Mouse (Mus musculus): ENCODE results near the gene Foxd2. TPM values are rescaled to one million over a fixed set of nuclear protein-coding genes. Genes with fewer than 3 reads are reported as not detected.

The Foxd2 gene
- polyA plus RNA-seq, 1 experiment from 2014 or later, result 1.3 TPM

- H3K36me3 ChIP-seq, result no peaks in the 10 kb centered on the region
- H3K4me1 ChIP-seq, result peaks cover 26% of the 10 kb centered on the region
- H3K9me3 ChIP-seq, result no peaks in the 10 kb centered on the region
- DNase-seq (ENCODE audit: low spot score), result no peak
- H3K4me3 ChIP-seq, result peak overlapping the region; percentile 69
- H3K27me3 ChIP-seq (ENCODE audit: insufficient read depth, poor library complexity, severe bottlenecking), result peaks cover 98% of the 10 kb centered on the region
- H3K27ac ChIP-seq, result peak overlapping the region; percentile 72
- WGBS, result under 1% methylated on average over 74 of the region's 74 CpGs
Measured at GRCm38 (mm10) chr4:114907056-114907917, 1.4 kb downstream of the Foxd2 start.

DNA sequence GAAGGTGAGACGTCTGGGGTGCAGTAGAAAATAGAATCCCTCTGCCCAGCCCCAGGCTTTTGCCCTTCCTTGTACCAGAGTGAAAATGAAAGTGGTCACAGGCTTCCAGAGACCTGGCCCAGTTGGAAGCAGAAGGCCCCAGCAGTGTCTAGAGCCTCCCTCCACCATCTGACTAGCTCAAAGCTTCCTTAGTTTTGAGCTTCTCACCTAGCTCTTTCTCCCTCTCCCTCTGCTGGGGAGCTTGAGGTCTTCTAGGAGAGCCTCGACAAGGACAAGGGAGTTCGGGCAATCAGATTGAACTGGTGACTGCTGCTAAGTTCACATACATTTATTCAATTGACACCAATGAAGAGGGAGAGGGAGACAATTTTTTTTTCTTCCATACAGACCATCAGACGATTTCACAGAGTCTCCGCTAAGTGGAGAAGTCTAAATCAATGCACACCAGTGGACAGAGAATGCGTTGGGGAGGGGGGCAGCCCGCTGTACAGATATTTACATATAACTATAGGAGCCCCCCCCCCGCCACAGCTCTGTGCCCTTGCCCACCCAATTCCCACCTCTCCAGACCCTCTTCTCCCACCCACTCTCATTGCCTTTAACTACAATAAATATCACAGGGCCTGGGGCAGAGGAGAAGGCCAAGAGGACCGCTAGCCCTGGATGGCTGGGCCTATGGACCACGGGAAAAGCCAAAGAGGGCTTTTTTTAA lies 2.5 kb downstream of the Foxd2 start:
- Histone ChIP-seq H3K9me3 (no peaks in the 10 kb centered on the region), H3K4me3 (0 out of 2 replicates have a peak overlapping the region, but pooled peaks have one; percentile 69), H3K27ac (no peak overlapping the region), H3K36me3 (no peaks in the 10 kb centered on the region), H3K4me1 (peaks cover 31% of the 10 kb centered on the region), H3K27me3 (ENCODE audit: insufficient read depth, poor library complexity, severe bottlenecking) (peaks cover 98% of the 10 kb centered on the region)
- DNase-seq (ENCODE audit: low spot score), result no peak
- WGBS, result 8% methylated on average over 10 of the region's 10 CpGs

GRCm38 (mm10) chr4:114905501-114905900 lies 3.2 kb downstream of the Foxd2 start:
- DNase-seq (ENCODE audit: low spot score), result no peak
- H3K36me3 ChIP-seq, result no peaks in the 10 kb centered on the region
- 62% methylated on average over 3 of the region's 3 CpGs for WGBS
- H3K4me3 ChIP-seq, result no peak overlapping the region
- no peaks in the 10 kb centered on the region for H3K9me3 ChIP-seq
- H3K27ac ChIP-seq, result no peak overlapping the region
- H3K4me1 ChIP-seq, result peaks cover 31% of the 10 kb centered on the region
- peaks cover 98% of the 10 kb centered on the region for H3K27me3 ChIP-seq (ENCODE audit: insufficient read depth, poor library complexity, severe bottlenecking)

DNA sequence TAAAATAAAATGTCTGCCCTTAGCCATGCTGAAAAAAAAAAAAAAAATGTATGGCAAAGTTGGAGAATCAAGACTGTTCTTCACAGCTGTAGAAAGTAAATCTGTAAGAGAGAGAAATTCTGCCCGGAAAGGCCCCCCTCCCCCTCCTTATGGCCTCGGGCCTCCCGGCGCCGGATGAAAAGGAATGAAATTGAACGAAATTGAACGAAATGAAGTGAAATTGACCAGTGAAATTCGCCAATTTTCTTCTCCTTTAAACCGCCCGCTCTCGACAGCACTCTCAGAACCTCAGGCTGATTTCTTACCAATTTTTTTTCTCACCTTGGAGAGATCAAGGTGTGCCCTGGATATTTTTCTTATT lies 5.3 kb downstream of the Foxd2 start:
- no peak for DNase-seq (ENCODE audit: low spot score)
- no peak overlapping the region for H3K4me3 ChIP-seq
- H3K27me3 ChIP-seq (ENCODE audit: insufficient read depth, poor library complexity, severe bottlenecking), result peaks cover 99% of the 10 kb centered on the region
- H3K27ac ChIP-seq, result no peak overlapping the region
- no peaks in the 10 kb centered on the region for H3K36me3 ChIP-seq
- under 1% methylated on average over 11 of the region's 11 CpGs for WGBS
- no peaks in the 10 kb centered on the region for H3K9me3 ChIP-seq
- peaks cover 21% of the 10 kb centered on the region for H3K4me1 ChIP-seq

DNA sequence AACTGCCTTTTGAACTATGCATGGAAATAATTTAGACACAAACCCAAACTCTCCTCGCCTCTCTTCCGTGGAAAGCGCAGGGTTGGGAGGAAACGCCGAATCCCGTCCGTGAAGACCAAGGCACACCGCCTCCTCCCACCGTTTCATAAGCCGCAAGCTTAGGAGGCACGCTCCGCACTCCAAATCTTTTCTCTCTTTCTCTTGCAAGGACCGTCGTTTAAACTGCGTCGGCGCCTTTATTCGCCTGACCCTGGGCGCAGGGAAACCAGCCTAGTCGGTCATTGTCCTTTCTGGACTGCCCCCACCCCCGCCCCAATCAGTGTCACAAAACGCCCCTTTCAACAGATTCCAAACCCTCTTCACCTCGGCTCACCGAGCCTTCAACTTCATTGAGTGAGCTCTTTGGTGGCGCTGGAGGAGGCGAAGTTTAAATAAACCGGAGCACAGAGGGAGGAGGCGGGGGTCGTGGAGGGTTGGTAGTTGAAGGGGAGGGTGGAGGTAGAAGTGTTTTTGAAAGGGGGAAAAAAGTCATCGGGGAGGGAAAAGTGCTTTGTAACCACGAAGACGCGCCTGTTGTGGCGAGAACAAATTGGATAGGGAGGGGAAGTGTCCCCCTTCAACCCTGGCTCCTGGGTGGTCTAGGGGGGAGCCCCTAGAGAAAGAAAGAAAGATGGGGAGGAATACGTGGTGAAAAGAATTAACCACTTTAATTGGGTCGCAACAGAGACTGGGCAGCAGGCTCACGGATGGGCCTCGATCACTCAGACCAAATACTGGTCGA lies 5.8 kb downstream of the Foxd2 start:
- no peaks in the 10 kb centered on the region for H3K36me3 ChIP-seq
- no peaks in the 10 kb centered on the region for H3K9me3 ChIP-seq
- peaks cover 99% of the 10 kb centered on the region for H3K27me3 ChIP-seq (ENCODE audit: insufficient read depth, poor library complexity, severe bottlenecking)
- H3K4me1 ChIP-seq, result peaks cover 15% of the 10 kb centered on the region
- DNase-seq (ENCODE audit: low spot score), result peak; percentile 75
- H3K4me3 ChIP-seq, result peak overlapping the region; percentile 39
- H3K27ac ChIP-seq, result no peak overlapping the region
- WGBS, result under 1% methylated on average over 39 of the region's 39 CpGs

DNA sequence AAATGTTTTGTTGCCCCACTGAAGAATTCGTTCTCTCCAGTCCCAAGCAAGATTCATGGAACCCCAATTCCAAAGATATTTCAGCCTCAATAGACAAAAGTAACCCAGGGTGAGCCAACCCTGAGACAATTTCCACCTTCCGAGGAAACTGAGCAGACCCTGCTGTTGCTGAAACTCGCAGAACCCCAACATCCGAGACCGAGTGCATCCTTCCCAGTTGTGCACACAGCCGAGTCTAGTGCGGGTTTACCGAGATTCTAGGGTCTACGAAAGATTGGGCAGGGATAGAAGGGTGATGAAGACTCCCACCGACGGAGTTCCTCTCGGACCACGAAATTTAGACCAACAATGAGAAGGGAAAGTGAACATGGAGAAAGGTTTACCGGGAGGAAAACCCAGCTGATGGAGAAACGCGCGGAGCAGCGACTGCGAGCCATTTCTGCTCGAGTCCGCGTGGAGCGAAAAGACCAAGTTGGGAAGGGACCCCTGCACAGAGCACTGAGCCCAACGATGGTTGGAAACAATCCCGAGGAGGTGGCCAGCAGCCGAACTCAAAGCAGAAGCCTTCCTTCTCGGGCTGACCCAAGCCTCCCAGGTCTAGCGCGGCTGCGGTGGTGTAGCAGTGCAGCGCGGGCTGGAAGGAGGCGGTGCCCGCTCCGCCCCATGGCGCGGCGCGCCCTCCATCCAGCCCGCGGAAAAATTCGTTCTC lies 6.9 kb downstream of the Foxd2 start:
- Histone ChIP-seq H3K4me1 (peaks cover 5% of the 10 kb centered on the region; the same call in 1 of the 2 replicates), H3K27ac (no peak overlapping the region), H3K4me3 (peak overlapping the region; percentile 39)

DNA sequence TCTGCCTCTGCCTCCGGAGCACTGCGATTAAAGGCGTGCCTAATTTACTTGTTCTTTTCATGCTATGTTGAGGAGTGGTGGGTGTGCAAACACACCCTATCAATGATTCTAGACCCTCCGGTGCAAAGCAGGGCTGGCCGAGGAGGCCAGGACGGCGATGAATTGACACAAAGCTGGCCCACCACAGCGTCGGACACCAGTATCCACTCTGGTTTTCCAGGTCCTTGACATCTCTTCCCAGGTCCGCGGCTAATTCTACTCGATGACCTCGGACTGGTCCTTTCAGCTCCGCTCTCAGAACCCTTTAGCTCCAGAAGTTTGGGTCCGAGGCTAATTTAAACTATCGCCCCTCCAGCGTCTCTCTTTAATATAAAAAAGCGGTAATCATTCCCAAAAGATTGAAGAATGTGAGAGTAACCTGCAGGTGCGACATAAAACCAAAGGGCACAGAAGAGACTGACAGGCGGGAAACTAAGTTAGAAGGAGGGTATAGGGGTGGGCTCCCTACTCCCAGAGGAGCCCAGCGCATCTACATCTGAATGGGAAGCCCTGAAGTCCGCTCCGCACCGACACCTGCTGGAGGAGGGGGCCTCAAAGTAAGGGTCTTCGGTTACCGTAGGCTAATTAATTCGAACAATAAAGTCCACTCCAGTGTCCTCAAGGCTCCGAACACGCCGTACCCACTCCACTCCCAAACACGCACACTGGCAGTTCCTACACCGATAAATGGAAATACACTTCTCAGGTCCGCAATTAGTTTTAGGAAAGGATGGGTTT lies 7.6 kb downstream of the Foxd2 start:
- Histone ChIP-seq H3K27ac (no peak overlapping the region), H3K4me3 (peak overlapping the region; percentile 39; the same call in 1 of the 2 replicates), H3K27me3 (ENCODE audit: insufficient read depth, poor library complexity, severe bottlenecking) (peaks cover 99% of the 10 kb centered on the region), H3K9me3 (no peaks in the 10 kb centered on the region), H3K4me1 (peaks cover 5% of the 10 kb centered on the region; the same call in 1 of the 2 replicates), H3K36me3 (no peaks in the 10 kb centered on the region)
- DNase-seq (ENCODE audit: low spot score), result no peak
- 2% methylated on average over 33 of the region's 33 CpGs for WGBS

More for the DNA sequence above, 6.9 kb downstream of the Foxd2 start:
- peak; percentile 76 for DNase-seq (ENCODE audit: low spot score)
- H3K9me3 ChIP-seq, result no peaks in the 10 kb centered on the region
- WGBS, result under 1% methylated on average over 42 of the region's 42 CpGs
- H3K36me3 ChIP-seq, result no peaks in the 10 kb centered on the region
- H3K27me3 ChIP-seq (ENCODE audit: insufficient read depth, poor library complexity, severe bottlenecking), result peaks cover 99% of the 10 kb centered on the region

DNA sequence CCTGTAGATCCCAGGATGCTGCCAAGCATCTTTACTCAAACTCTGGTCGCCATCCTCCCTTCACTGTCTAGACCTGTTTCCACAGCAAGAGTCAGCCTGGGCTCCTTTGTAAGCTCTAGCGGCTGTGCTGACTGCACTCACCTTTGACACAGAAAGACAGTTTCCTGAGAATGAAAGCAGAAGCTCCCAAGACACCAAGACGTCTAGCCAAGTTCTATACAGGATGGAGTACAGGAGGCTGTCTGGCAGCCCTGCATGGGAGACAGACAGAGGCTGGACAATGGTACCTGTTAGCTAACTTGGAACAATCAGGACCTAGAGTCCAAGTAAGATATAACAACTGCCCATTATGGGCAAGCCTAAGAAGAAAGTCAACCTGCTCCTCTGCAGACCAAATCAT lies 8.8 kb downstream of the Foxd2 start:
- Histone ChIP-seq H3K27ac (no peak overlapping the region), H3K4me1 (peaks cover 5% of the 10 kb centered on the region; the same call in 1 of the 2 replicates), H3K27me3 (ENCODE audit: insufficient read depth, poor library complexity, severe bottlenecking) (peaks cover 97% of the 10 kb centered on the region), H3K4me3 (no peak overlapping the region), H3K36me3 (no peaks in the 10 kb centered on the region), H3K9me3 (no peaks in the 10 kb centered on the region)
- DNase-seq (ENCODE audit: low spot score), result no peak
- WGBS, result 7% methylated on average over 3 of the region's 3 CpGs

- Histone ChIP-seq H3K9me3 (no peaks in the 10 kb centered on the region), H3K27ac (no peak overlapping the region), H3K4me1 (peaks cover 5% of the 10 kb centered on the region; the same call in 1 of the 2 replicates), H3K4me3 (no peak overlapping the region), H3K36me3 (no peaks in the 10 kb centered on the region), H3K27me3 (ENCODE audit: insufficient read depth, poor library complexity, severe bottlenecking) (peaks cover 88% of the 10 kb centered on the region)
- DNase-seq (ENCODE audit: low spot score), result no peak
- 16% methylated on average over 4 of the region's 4 CpGs for WGBS
Measured at GRCm38 (mm10) chr4:114897853-114898252, 10.8 kb downstream of the Foxd2 start.

- Histone ChIP-seq H3K9me3 (no peaks in the 10 kb centered on the region), H3K36me3 (no peaks in the 10 kb centered on the region), H3K27me3 (ENCODE audit: insufficient read depth, poor library complexity, severe bottlenecking) (peaks cover 16% of the 10 kb centered on the region), H3K4me1 (no peaks in the 10 kb centered on the region), H3K27ac (no peak overlapping the region), H3K4me3 (no peak overlapping the region)
- no peak for DNase-seq (ENCODE audit: low spot score)
- WGBS, result 84% methylated on average over 1 of the region's 1 CpGs
Measured at GRCm38 (mm10) chr4:114882232-114882631, 26.4 kb downstream of the Foxd2 start.

DNA sequence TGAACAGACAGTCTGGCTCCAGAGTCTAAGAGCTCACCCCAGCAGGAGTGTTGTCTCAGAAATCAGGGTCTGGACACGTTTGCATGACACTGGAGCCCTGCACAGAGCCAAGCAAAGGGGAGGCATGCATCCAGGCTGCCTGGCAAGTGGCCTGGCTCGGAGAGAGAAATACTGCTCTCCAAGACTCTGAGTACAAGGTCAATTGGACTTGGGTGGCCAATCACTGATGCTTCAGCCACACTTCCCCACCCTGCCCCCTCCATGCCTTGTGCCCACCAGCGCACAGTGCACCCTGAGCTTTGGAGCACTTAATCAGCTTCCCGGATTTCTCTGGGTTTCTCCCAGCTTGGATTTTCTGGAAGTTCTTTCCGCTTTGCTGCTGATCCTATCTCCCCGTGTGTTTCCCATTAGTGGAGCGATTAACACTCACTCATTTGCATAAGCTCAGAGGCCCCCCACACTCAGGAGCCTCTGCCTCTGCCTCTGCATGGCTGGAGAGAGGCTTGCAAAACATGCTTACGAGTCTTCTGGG lies 32.2 kb downstream of the Foxd2 start:
- H3K27me3 ChIP-seq (ENCODE audit: insufficient read depth, poor library complexity, severe bottlenecking), result peaks cover 14% of the 10 kb centered on the region; the same call in 1 of the 2 replicates
- no peak for DNase-seq (ENCODE audit: low spot score)
- 19% methylated on average over 8 of the region's 8 CpGs for WGBS

More for the DNA sequence above, 32.2 kb downstream of the Foxd2 start:
- no peaks in the 10 kb centered on the region for H3K9me3 ChIP-seq
- H3K36me3 ChIP-seq, result no peaks in the 10 kb centered on the region
- no peak overlapping the region for H3K27ac ChIP-seq
- H3K4me1 ChIP-seq, result peaks cover 8% of the 10 kb centered on the region
- H3K4me3 ChIP-seq, result no peak overlapping the region

All from heart, embryonic 10.5 days (tissue).